Mouse (Mus musculus) embryonic fibroblast, embryonic 13.5 days (primary cell): ENCODE measurements around the gene Cubn.

ENCODE experiments used
- CTCF ChIP-seq: IDR thresholded peaks from 2 replicates; pipeline ENCODE4 v1.5.1; 2011; ENCODE audit warnings: mild to moderate bottlenecking, control low read depth, low read length, moderate library complexity, borderline replicate concordance; ENCODE audit not compliant: insufficient read depth
- POLR2A ChIP-seq: IDR thresholded peaks from 2 replicates; pipeline ENCODE4 v1.6.1; 2011; ENCODE audit warnings: low read depth, mild to moderate bottlenecking, control low read depth, low read length, moderate library complexity

DNA sequence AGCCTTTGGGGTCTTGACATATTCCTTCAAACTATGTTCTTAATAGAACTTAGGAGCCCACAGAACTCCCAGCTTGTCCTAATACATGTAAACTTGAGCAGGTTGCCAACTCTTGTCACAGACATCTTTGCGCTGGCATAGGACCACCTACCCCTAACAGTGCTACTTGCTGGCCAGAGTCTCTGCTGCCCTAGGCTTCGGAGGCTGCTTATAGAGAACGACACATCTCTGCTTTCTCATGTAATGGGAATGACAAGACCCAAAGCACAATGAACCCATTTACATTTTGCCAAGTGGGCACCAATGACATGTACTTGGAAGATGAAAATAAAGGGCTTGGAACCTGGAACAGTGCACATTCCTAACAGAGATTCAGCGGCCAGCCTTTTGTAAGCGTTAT lies 105.0 kb downstream of the Cubn start:
- TF ChIP-seq CTCF (no peak), POLR2A (no peak)
